ENCODE assay signal across 11 mouse cellular contexts in genomic region chr4:41682789-41683188, GRCm38 (mm10). TPM values are rescaled to one million over a fixed set of nuclear protein-coding genes. Genes with fewer than 3 reads are reported as not detected.
DNase-seq lines count a peak whose midpoint lies in the region; ATAC-seq lines count a peak whose summit lies in the region.
"Had no signal": no experiment of that assay in that cellular context is flagged by ENCODE, and none has a peak within 500 bp of the region (broad histone marks: within the 10 kb centered on the region; RNA-seq: fewer than 3 reads in every experiment).

No protein-coding gene starts in this region.

- H3K36me3 ChIP-seq in liver, embryonic 11.5 days (ENCODE audit: control insufficient read depth, insufficient read depth, low read length) = no peaks in the 10 kb centered on the region
- H3K36me3 ChIP-seq in forebrain, embryonic 12.5 days (replicated peaks) = peaks cover 11% of the 10 kb centered on the region
- no peaks in the 10 kb centered on the region for H3K36me3 ChIP-seq in hindbrain, embryonic 16.5 days (ENCODE audit: control insufficient read depth, insufficient read depth, low read length)
- no peaks in the 10 kb centered on the region for H3K36me3 ChIP-seq in neural tube, embryonic 14.5 days (ENCODE audit: control insufficient read depth, insufficient read depth, low read length)
- H3K36me3 ChIP-seq: G1E had no signal

- WGBS in liver, embryonic 11.5 days = 16% methylated on average over 6 of the region's 6 CpGs
- WGBS in forebrain, embryonic 12.5 days = 19% methylated on average over 6 of the region's 6 CpGs
- WGBS in hindbrain, embryonic 16.5 days = 30% methylated on average over 6 of the region's 6 CpGs
- 24% methylated on average over 6 of the region's 6 CpGs for WGBS in neural tube, embryonic 14.5 days

- H3K27ac ChIP-seq in liver, embryonic 11.5 days (ENCODE audit: low read depth, low read length) = peak overlapping the region; percentile 26
- H3K27ac ChIP-seq in forebrain, embryonic 12.5 days = peak overlapping the region; percentile 80
- no peak overlapping the region for H3K27ac ChIP-seq in hindbrain, embryonic 16.5 days (ENCODE audit: low read depth, low read length)
- 0 out of 2 replicates have a peak overlapping the region, but pooled peaks have one; percentile 16 for H3K27ac ChIP-seq in neural tube, embryonic 14.5 days (ENCODE audit: low read depth, low read length)

- DNase-seq in liver, embryonic 11.5 days (ENCODE audit: low spot score) = no peak
- DNase-seq in liver = no peak
- no peak for DNase-seq in ovary, postnatal 14 days (ENCODE audit: low spot score)
- DNase-seq in adrenal gland, adult 2 months = no peak
- DNase-seq: adrenal gland, postnatal 10 days; heart, postnatal 36 days; spleen, adult 18-20 months had no signal

- no peak for ATAC-seq in liver, embryonic 11.5 days (replicated peaks; ENCODE audit: low FRiP score)
- no peak for ATAC-seq in forebrain, embryonic 12.5 days (ENCODE audit: low FRiP score)
- ATAC-seq in hindbrain, embryonic 16.5 days = no peak
- ATAC-seq in neural tube, embryonic 14.5 days (ENCODE audit: low read depth) = no peak

- no peak overlapping the region for H3K4me3 ChIP-seq in liver, embryonic 11.5 days (ENCODE audit: low read depth, low read length)
- no peak overlapping the region for H3K4me3 ChIP-seq in forebrain, embryonic 12.5 days (replicated peaks)
- no peak overlapping the region for H3K4me3 ChIP-seq in hindbrain, embryonic 16.5 days (ENCODE audit: low read length)
- no peak overlapping the region for H3K4me3 ChIP-seq in neural tube, embryonic 14.5 days (ENCODE audit: low read depth, low read length)

- peaks cover 9% of the 10 kb centered on the region for H3K4me1 ChIP-seq in liver, embryonic 11.5 days (replicated peaks; ENCODE audit: control insufficient read depth, insufficient read depth, low read length)
- H3K4me1 ChIP-seq in forebrain, embryonic 12.5 days = peaks cover 70% of the 10 kb centered on the region
- peaks cover 27% of the 10 kb centered on the region for H3K4me1 ChIP-seq in hindbrain, embryonic 16.5 days (ENCODE audit: control insufficient read depth, insufficient read depth, low read depth, low read length)
- peaks cover 13% of the 10 kb centered on the region for H3K4me1 ChIP-seq in neural tube, embryonic 14.5 days (ENCODE audit: control insufficient read depth, insufficient read depth, low read length)

- H3K9me3 ChIP-seq in liver, embryonic 11.5 days (ENCODE audit: control insufficient read depth, low read length) = no peaks in the 10 kb centered on the region
- H3K9me3 ChIP-seq in forebrain, embryonic 12.5 days = no peaks in the 10 kb centered on the region
- H3K9me3 ChIP-seq in hindbrain, embryonic 16.5 days (ENCODE audit: control insufficient read depth, low read length) = no peaks in the 10 kb centered on the region
- no peaks in the 10 kb centered on the region for H3K9me3 ChIP-seq in neural tube, embryonic 14.5 days (ENCODE audit: control insufficient read depth, low read length)
- H3K9me3 ChIP-seq: G1E had no signal

- H3K4me2 ChIP-seq in liver, embryonic 11.5 days = no peak overlapping the region
- H3K4me2 ChIP-seq in forebrain, embryonic 12.5 days = peak overlapping the region; percentile 46
- peak overlapping the region; percentile 21; the same call in 1 of the 2 replicates for H3K4me2 ChIP-seq in hindbrain, embryonic 16.5 days (ENCODE audit: low read length)
- no peak overlapping the region for H3K4me2 ChIP-seq in neural tube, embryonic 14.5 days (ENCODE audit: low read depth, low read length)

- no peak overlapping the region for H3K9ac ChIP-seq in liver, embryonic 11.5 days (ENCODE audit: low read depth, low read length)
- H3K9ac ChIP-seq in forebrain, embryonic 12.5 days = peak overlapping the region; percentile 48; the same call in 1 of the 2 replicates
- H3K9ac ChIP-seq in hindbrain, embryonic 16.5 days (ENCODE audit: low read depth, low read length) = peak overlapping the region; percentile 35
- H3K9ac ChIP-seq in neural tube, embryonic 14.5 days (replicated peaks; ENCODE audit: low read depth, low read length) = no peak overlapping the region

- peaks cover 25% of the 10 kb centered on the region for H3K27me3 ChIP-seq in liver, embryonic 11.5 days (replicated peaks; ENCODE audit: control insufficient read depth, insufficient read depth, low read length)
- no peaks in the 10 kb centered on the region for H3K27me3 ChIP-seq in forebrain, embryonic 12.5 days
- H3K27me3 ChIP-seq in hindbrain, embryonic 16.5 days (replicated peaks; ENCODE audit: control insufficient read depth, insufficient read depth, low read length) = no peaks in the 10 kb centered on the region
- H3K27me3 ChIP-seq in neural tube, embryonic 14.5 days (ENCODE audit: control insufficient read depth, insufficient read depth, low read length) = no peaks in the 10 kb centered on the region

RNA-seq across cellular contexts. Expression of gene Cntfr, which starts 14.1 kb away (rescaled TPM):
- 5.2 and 6.0 TPM in 2 replicates for polyA plus RNA-seq in liver, embryonic 11.5 days (2014; fragmentation: Nextera tagmentation; extraction: Ambion mirVana)
- 21.9 and 28.3 TPM in 2 replicates for polyA plus RNA-seq in forebrain, embryonic 12.5 days (2016; fragmentation: Nextera tagmentation; extraction: Ambion mirVana)
- polyA plus RNA-seq in hindbrain, embryonic 16.5 days (2015; fragmentation: Nextera tagmentation; extraction: Ambion mirVana) = 22.5 and 29.5 TPM in 2 replicates
- polyA plus RNA-seq in neural tube, embryonic 14.5 days (2014; fragmentation: Nextera tagmentation; extraction: Ambion mirVana) = 15.6 and 19.9 TPM in 2 replicates
- 10 to 100 TPM; 37.6 to 62.3 TPM for total RNA-seq in adrenal gland, adult 2 months (2021)
- polyA plus RNA-seq in adrenal gland, adult 2 months (2012; rRNA removed) = 70.6 and 72.3 TPM in 2 replicates

RNA-seq across cellular contexts. Expression of gene Il11ra1, which starts 17.0 kb away (rescaled TPM):
- 66.8 and 72.9 TPM in 2 replicates for polyA plus RNA-seq in liver, embryonic 11.5 days (2014; fragmentation: Nextera tagmentation; extraction: Ambion mirVana)
- 56.6 and 62.1 TPM in 2 replicates for polyA plus RNA-seq in forebrain, embryonic 12.5 days (2016; fragmentation: Nextera tagmentation; extraction: Ambion mirVana)
- polyA plus RNA-seq in hindbrain, embryonic 16.5 days (2015; fragmentation: Nextera tagmentation; extraction: Ambion mirVana) = 46.4 and 46.6 TPM in 2 replicates
- polyA plus RNA-seq in neural tube, embryonic 14.5 days (2014; fragmentation: Nextera tagmentation; extraction: Ambion mirVana) = 26.2 and 47.2 TPM in 2 replicates
- total RNA-seq in adrenal gland, adult 2 months (2021) = 10 to 100 TPM; 53.0 to 90.8 TPM
- polyA plus RNA-seq in adrenal gland, adult 2 months (2012; rRNA removed) = 198 and 290 TPM in 2 replicates

RNA-seq across cellular contexts. Expression of gene Rpp25l, which starts 30.5 kb away (rescaled TPM):
- polyA plus RNA-seq in liver, embryonic 11.5 days (2014; fragmentation: Nextera tagmentation; extraction: Ambion mirVana) = 67.8 and 71.2 TPM in 2 replicates
- polyA plus RNA-seq in forebrain, embryonic 12.5 days (2016; fragmentation: Nextera tagmentation; extraction: Ambion mirVana) = 77.0 and 79.1 TPM in 2 replicates
- 63.6 and 65.2 TPM in 2 replicates for polyA plus RNA-seq in hindbrain, embryonic 16.5 days (2015; fragmentation: Nextera tagmentation; extraction: Ambion mirVana)
- polyA plus RNA-seq in neural tube, embryonic 14.5 days (2014; fragmentation: Nextera tagmentation; extraction: Ambion mirVana) = 61.3 and 65.5 TPM in 2 replicates
- total RNA-seq in adrenal gland, adult 2 months (2021) = 10 to 100 TPM; 31.0 to 38.6 TPM
- polyA plus RNA-seq in adrenal gland, adult 2 months (2012; rRNA removed) = 61.9 and 70.1 TPM in 2 replicates

RNA-seq across cellular contexts. Expression of gene Dctn3, which starts 40.2 kb away (rescaled TPM):
- 107 and 118 TPM in 2 replicates for polyA plus RNA-seq in liver, embryonic 11.5 days (2014; fragmentation: Nextera tagmentation; extraction: Ambion mirVana)
- polyA plus RNA-seq in forebrain, embryonic 12.5 days (2016; fragmentation: Nextera tagmentation; extraction: Ambion mirVana) = 159 and 179 TPM in 2 replicates
- polyA plus RNA-seq in hindbrain, embryonic 16.5 days (2015; fragmentation: Nextera tagmentation; extraction: Ambion mirVana) = 309 and 323 TPM in 2 replicates
- 259 and 281 TPM in 2 replicates for polyA plus RNA-seq in neural tube, embryonic 14.5 days (2014; fragmentation: Nextera tagmentation; extraction: Ambion mirVana)
- total RNA-seq in adrenal gland, adult 2 months (2021) = 100 to 1,000 TPM; 105 to 128 TPM
- 51.7 and 60.7 TPM in 2 replicates for polyA plus RNA-seq in adrenal gland, adult 2 months (2012; rRNA removed)

RNA-seq across cellular contexts. Expression of gene Enho, which starts 42.7 kb away (rescaled TPM):
- polyA plus RNA-seq in liver, embryonic 11.5 days (2014; fragmentation: Nextera tagmentation; extraction: Ambion mirVana) = 3.7 and 3.8 TPM in 2 replicates
- 43.2 and 44.7 TPM in 2 replicates for polyA plus RNA-seq in forebrain, embryonic 12.5 days (2016; fragmentation: Nextera tagmentation; extraction: Ambion mirVana)
- polyA plus RNA-seq in hindbrain, embryonic 16.5 days (2015; fragmentation: Nextera tagmentation; extraction: Ambion mirVana) = 115 and 117 TPM in 2 replicates
- 109 and 134 TPM in 2 replicates for polyA plus RNA-seq in neural tube, embryonic 14.5 days (2014; fragmentation: Nextera tagmentation; extraction: Ambion mirVana)
- total RNA-seq in adrenal gland, adult 2 months (2021) = 1 to 10 TPM; 2.9 to 4.6 TPM
- 13.2 and 20.9 TPM in 2 replicates for polyA plus RNA-seq in adrenal gland, adult 2 months (2012; rRNA removed)
- polyA plus RNA-seq: G1E had no signal

Comparison
In these comparisons a context has a peak if more than half of its experiments do, and no peak if none do; other contexts are left out.
1. H3K4me2 ChIP-seq: peak in forebrain, embryonic 12.5 days (single experiment) and hindbrain, embryonic 16.5 days (single experiment); none in liver, embryonic 11.5 days (single experiment) and neural tube, embryonic 14.5 days (single experiment).
2. H3K9ac ChIP-seq: peak in forebrain, embryonic 12.5 days (single experiment) and hindbrain, embryonic 16.5 days (single experiment); none in liver, embryonic 11.5 days (single experiment) and neural tube, embryonic 14.5 days (single experiment).